23 mouse cellular contexts compared by ENCODE assay signal in the genomic region with DNA sequence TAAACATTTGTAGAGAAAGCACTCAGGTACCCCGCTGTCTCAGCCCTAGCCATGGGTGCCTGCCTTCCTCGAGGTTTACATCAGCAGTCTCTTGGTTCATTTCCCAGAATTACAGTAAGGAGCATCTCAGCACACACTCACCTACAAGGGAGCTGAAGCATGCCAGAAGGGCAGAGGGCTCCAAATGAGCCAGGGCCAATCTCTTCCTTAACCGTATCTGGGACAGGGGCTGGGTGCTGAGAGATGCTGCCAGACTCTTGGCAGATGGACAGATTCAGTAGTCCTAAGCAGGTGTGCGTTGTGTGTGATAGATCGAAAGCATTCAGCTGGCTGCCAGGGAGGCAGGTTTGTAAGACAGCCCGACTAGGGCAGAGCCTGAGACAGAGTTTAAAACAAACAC.
DNase-seq lines count a peak whose midpoint lies in the region; ATAC-seq lines count a peak whose summit lies in the region.
"Had no signal": no experiment of that assay in that cellular context is flagged by ENCODE, and none has a peak within 500 bp of the region (broad histone marks: within the 10 kb centered on the region; RNA-seq: fewer than 3 reads in every experiment).

No protein-coding gene starts in this region.

- peak; percentile 46 for DNase-seq in cerebellum, adult 9-10 months
- DNase-seq in cerebellum, postnatal 4 days (ENCODE audit: low spot score in 2 of 2) = no peak
- peak; percentile 78 for DNase-seq in heart, adult 11 months
- DNase-seq in testis, postnatal 10 days (ENCODE audit: low spot score) = peak; percentile 29
- DNase-seq in testis, postnatal 14 days (ENCODE audit: low spot score) = no peak
- peak; percentile 38 for DNase-seq in cerebellum, postnatal 25 days
- no peak for DNase-seq in kidney, postnatal 4 days
- DNase-seq: adrenal gland, adult 2 months; adrenal gland, postnatal 14 days; embryo, embryonic 11 days; gastrocnemius, postnatal 25 days; heart, adult 2 months had no signal

- ATAC-seq in heart, embryonic 12.5 days (ENCODE audit: insufficient number of reproducible peaks, low FRiP score) = no peak
- ATAC-seq: CD4-positive, CD25-positive, alpha-beta regulatory T cell, adult 4 months; forebrain, embryonic 15.5 days; intestine, postnatal 0 days had no signal

- H3K9me3 ChIP-seq in heart, embryonic 12.5 days (replicated peaks) = 0 out of 2 replicates have a peak, but pooled peaks cover 5% of the 10 kb centered on the region
- H3K9me3 ChIP-seq: embryonic facial prominence, embryonic 10.5 days; embryonic facial prominence, embryonic 13.5 days; forebrain, embryonic 12.5 days; forebrain, embryonic 15.5 days; heart, embryonic 10.5 days; hindbrain, embryonic 12.5 days; hindbrain, embryonic 15.5 days had no signal

- H3K27me3 ChIP-seq in heart, embryonic 12.5 days (replicated peaks) = peaks cover 43% of the 10 kb centered on the region
- H3K27me3 ChIP-seq: hindbrain, embryonic 15.5 days had no signal

- H3K36me3 ChIP-seq in heart, embryonic 12.5 days = 0 out of 2 replicates have a peak, but pooled peaks cover 4% of the 10 kb centered on the region
- H3K36me3 ChIP-seq: embryonic facial prominence, embryonic 10.5 days; embryonic facial prominence, embryonic 13.5 days; forebrain, embryonic 12.5 days; forebrain, embryonic 15.5 days; heart, embryonic 10.5 days; hindbrain, embryonic 12.5 days; hindbrain, embryonic 15.5 days had no signal

- H3K27ac ChIP-seq in heart, embryonic 12.5 days (ENCODE audit: poor library complexity, severe bottlenecking) = no peak overlapping the region
- H3K27ac ChIP-seq: embryonic facial prominence, embryonic 10.5 days; embryonic facial prominence, embryonic 13.5 days; forebrain, embryonic 12.5 days; forebrain, embryonic 15.5 days; heart, adult 2 months; heart, embryonic 10.5 days; hindbrain, embryonic 12.5 days; hindbrain, embryonic 15.5 days had no signal

- no peak overlapping the region for H3K4me2 ChIP-seq in heart, embryonic 12.5 days
- H3K4me2 ChIP-seq: embryonic facial prominence, embryonic 13.5 days; forebrain, embryonic 12.5 days; forebrain, embryonic 15.5 days; hindbrain, embryonic 12.5 days; hindbrain, embryonic 15.5 days had no signal

- no peak overlapping the region for H3K9ac ChIP-seq in heart, embryonic 12.5 days
- H3K9ac ChIP-seq: embryonic facial prominence, embryonic 13.5 days; forebrain, embryonic 12.5 days; forebrain, embryonic 15.5 days; hindbrain, embryonic 12.5 days; hindbrain, embryonic 15.5 days had no signal

- H3K4me1 ChIP-seq in heart, embryonic 12.5 days (replicated peaks) = peaks cover 16% of the 10 kb centered on the region

- no peak overlapping the region for H3K4me3 ChIP-seq in heart, embryonic 12.5 days
- H3K4me3 ChIP-seq: embryonic facial prominence, embryonic 10.5 days; embryonic facial prominence, embryonic 13.5 days; erythroblast, embryonic 14.5 days; forebrain, embryonic 12.5 days; forebrain, embryonic 15.5 days; heart, adult 2 months; heart, embryonic 10.5 days; hindbrain, embryonic 12.5 days; hindbrain, embryonic 15.5 days had no signal

- WGBS in heart, embryonic 12.5 days = 66% methylated on average over 6 of the region's 6 CpGs

Comparison
In these comparisons a context has a peak if more than half of its experiments do, and no peak if none do; other contexts are left out.
1. DNase-seq: peak in cerebellum, adult 9-10 months (single experiment), heart, adult 11 months (single experiment), testis, postnatal 10 days (single experiment) and cerebellum, postnatal 25 days (2 of 2); none in cerebellum, postnatal 4 days (0 of 2), testis, postnatal 14 days (single experiment) and kidney, postnatal 4 days (0 of 2).